ENCODE assay signal across 8 mouse cellular contexts in the genomic region with DNA sequence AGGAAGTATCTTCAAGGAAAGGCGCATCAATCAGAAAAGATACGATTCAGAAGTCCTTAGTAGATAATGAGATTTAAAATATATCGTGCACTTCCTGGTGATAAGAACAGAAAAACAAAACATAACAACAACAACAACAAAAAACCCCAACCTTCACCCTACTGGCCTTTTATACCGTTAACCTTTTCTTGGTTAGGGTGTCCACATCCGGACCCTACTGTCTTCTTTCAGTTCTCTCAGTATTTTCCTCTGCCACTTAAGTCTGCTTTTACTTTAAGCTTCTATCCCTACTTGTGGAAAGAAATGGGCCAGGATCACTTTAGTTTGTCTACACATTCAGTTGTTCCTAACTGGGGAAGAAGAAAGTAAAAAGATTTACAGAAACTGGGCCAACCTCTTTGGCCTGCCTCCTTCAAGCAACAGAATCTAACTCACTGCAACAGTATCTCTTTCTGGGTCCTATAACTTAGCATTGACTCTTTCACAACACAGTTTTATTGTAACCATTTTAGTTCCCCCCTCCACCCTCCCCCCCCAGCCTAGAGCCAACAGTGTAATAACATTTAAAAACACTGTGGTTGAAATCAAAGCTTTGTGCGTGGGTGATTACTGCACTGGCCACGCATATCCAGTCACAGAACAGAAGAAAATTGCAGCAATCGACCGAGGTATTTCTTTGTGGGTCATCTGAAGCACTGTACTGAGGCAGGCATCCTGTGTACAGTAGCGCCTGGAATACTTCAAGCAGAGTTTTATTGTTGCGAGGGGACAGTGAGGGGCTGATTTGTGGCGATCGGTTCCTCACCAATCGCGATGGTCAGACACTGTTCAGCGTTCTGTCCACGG. TPM values are rescaled to one million over a fixed set of nuclear protein-coding genes. Genes with fewer than 3 reads are reported as not detected.
DNase-seq lines count a peak whose midpoint lies in the region; ATAC-seq lines count a peak whose summit lies in the region.

No protein-coding gene starts in this region.

- peak overlapping the region; percentile 49 for H3K9ac ChIP-seq in lung, embryonic 15.5 days
- H3K9ac ChIP-seq in embryonic facial prominence, embryonic 14.5 days (ENCODE audit: low read depth, low read length): peak overlapping the region; percentile 96
- peak overlapping the region; percentile 62 for H3K9ac ChIP-seq in intestine, embryonic 16.5 days (ENCODE audit: low read depth, low read length)
- H3K9ac ChIP-seq in neural tube, embryonic 12.5 days: no peak overlapping the region

- ATAC-seq in lung, embryonic 15.5 days (ENCODE audit: borderline replicate concordance, extremely low read depth, low FRiP score, low TSS enrichment): peak; percentile 67; the same call in 1 of the 2 replicates
- ATAC-seq in embryonic facial prominence, embryonic 14.5 days (ENCODE audit: low read depth): peak; percentile 60; the same call in 1 of the 2 replicates
- peak; percentile 77 for ATAC-seq in intestine, embryonic 16.5 days
- peak; percentile 67 for ATAC-seq in neural tube, embryonic 12.5 days (ENCODE audit: low FRiP score, low read depth)

- peaks cover 28% of the 10 kb centered on the region for H3K4me1 ChIP-seq in lung, embryonic 15.5 days
- H3K4me1 ChIP-seq in embryonic facial prominence, embryonic 14.5 days (ENCODE audit: control insufficient read depth, insufficient read depth, low read length): peaks cover 12% of the 10 kb centered on the region
- peaks cover 3% of the 10 kb centered on the region for H3K4me1 ChIP-seq in intestine, embryonic 16.5 days (ENCODE audit: control insufficient read depth, insufficient read depth, low read length)
- H3K4me1 ChIP-seq in neural tube, embryonic 12.5 days: peaks cover 9% of the 10 kb centered on the region; the same call in 1 of the 2 replicates

- no peaks in the 10 kb centered on the region for H3K27me3 ChIP-seq in lung, embryonic 15.5 days
- H3K27me3 ChIP-seq in embryonic facial prominence, embryonic 14.5 days (replicated peaks; ENCODE audit: control insufficient read depth, insufficient read depth, low read length): no peaks in the 10 kb centered on the region
- no peaks in the 10 kb centered on the region for H3K27me3 ChIP-seq in intestine, embryonic 16.5 days (replicated peaks; ENCODE audit: control insufficient read depth, insufficient read depth, low read length)
- no peaks in the 10 kb centered on the region for H3K27me3 ChIP-seq in neural tube, embryonic 12.5 days (replicated peaks)

- no peaks in the 10 kb centered on the region for H3K36me3 ChIP-seq in lung, embryonic 15.5 days
- H3K36me3 ChIP-seq in embryonic facial prominence, embryonic 14.5 days (ENCODE audit: control insufficient read depth, insufficient read depth, low read length): no peaks in the 10 kb centered on the region
- no peaks in the 10 kb centered on the region for H3K36me3 ChIP-seq in intestine, embryonic 16.5 days (ENCODE audit: control insufficient read depth, insufficient read depth, low read length)
- H3K36me3 ChIP-seq in neural tube, embryonic 12.5 days: no peaks in the 10 kb centered on the region

- H3K4me2 ChIP-seq in lung, embryonic 15.5 days: peak overlapping the region; percentile 68
- peak overlapping the region; percentile 61 for H3K4me2 ChIP-seq in embryonic facial prominence, embryonic 14.5 days (ENCODE audit: low read depth, low read length)
- peak overlapping the region; percentile 75 for H3K4me2 ChIP-seq in intestine, embryonic 16.5 days (ENCODE audit: low read depth, low read length)
- peak overlapping the region; percentile 66 for H3K4me2 ChIP-seq in neural tube, embryonic 12.5 days (replicated peaks)

- no peak for DNase-seq in lung, postnatal 4 days
- no peak for DNase-seq in embryonic facial prominence, embryonic 14.5 days (ENCODE audit: low spot score)
- DNase-seq in ovary, postnatal 36 days (ENCODE audit: low spot score): no peak
- no peak for DNase-seq in cerebellum, adult 9-11 months
- DNase-seq in urinary bladder, postnatal 10 days (ENCODE audit: low spot score): no peak

- H3K9me3 ChIP-seq in lung, embryonic 15.5 days: no peaks in the 10 kb centered on the region
- no peaks in the 10 kb centered on the region for H3K9me3 ChIP-seq in embryonic facial prominence, embryonic 14.5 days (ENCODE audit: control insufficient read depth, low read length)
- H3K9me3 ChIP-seq in intestine, embryonic 16.5 days (ENCODE audit: control insufficient read depth, low read length): no peaks in the 10 kb centered on the region
- H3K9me3 ChIP-seq in neural tube, embryonic 12.5 days: no peaks in the 10 kb centered on the region

- peak overlapping the region; percentile 100; the same call in 1 of the 2 replicates for H3K27ac ChIP-seq in lung, embryonic 15.5 days
- H3K27ac ChIP-seq in embryonic facial prominence, embryonic 14.5 days (replicated peaks; ENCODE audit: low read depth, low read length): peak overlapping the region; percentile 100
- peak overlapping the region; percentile 57 for H3K27ac ChIP-seq in intestine, embryonic 16.5 days (ENCODE audit: low read length)
- no peak overlapping the region for H3K27ac ChIP-seq in neural tube, embryonic 12.5 days

- H3K4me3 ChIP-seq in lung, embryonic 15.5 days: peak overlapping the region; percentile 99
- peak overlapping the region; percentile 96 for H3K4me3 ChIP-seq in embryonic facial prominence, embryonic 14.5 days (ENCODE audit: low read depth, low read length)
- peak overlapping the region; percentile 98 for H3K4me3 ChIP-seq in intestine, embryonic 16.5 days (ENCODE audit: low read length)
- peak overlapping the region; percentile 97 for H3K4me3 ChIP-seq in neural tube, embryonic 12.5 days

- WGBS in lung, embryonic 15.5 days: 22% methylated on average over 17 of the region's 17 CpGs
- 25% methylated on average over 17 of the region's 17 CpGs for WGBS in embryonic facial prominence, embryonic 14.5 days
- 25% methylated on average over 17 of the region's 17 CpGs for WGBS in intestine, embryonic 16.5 days
- WGBS in neural tube, embryonic 12.5 days: 28% methylated on average over 17 of the region's 17 CpGs

RNA-seq across cellular contexts. Expression of gene Cdk17, which starts 0.8 kb away (rescaled TPM):
- 18.2 and 18.8 TPM in 2 replicates for polyA plus RNA-seq in lung, embryonic 15.5 days (2015; fragmentation: Nextera tagmentation; extraction: Ambion mirVana)
- 23.8 and 26.9 TPM in 2 replicates for polyA plus RNA-seq in embryonic facial prominence, embryonic 14.5 days (2014; fragmentation: Nextera tagmentation; extraction: Ambion mirVana)
- 8.3 and 8.9 TPM in 2 replicates for polyA plus RNA-seq in intestine, embryonic 16.5 days (2015; fragmentation: Nextera tagmentation; extraction: Ambion mirVana)
- polyA plus RNA-seq in neural tube, embryonic 12.5 days (2016; fragmentation: Nextera tagmentation; extraction: Ambion mirVana): 50.4 and 54.1 TPM in 2 replicates
